Mouse (Mus musculus) testis, adult 2 months (tissue): ENCODE measurements at regions not wholly inside any gene's neighbourhood (a gene's known extent, or its start where the extent isn't known, plus 50 kb on each side); places are given as distances from the start of the nearest gene placed in this dataset.

ENCODE experiments used
- CTCF ChIP-seq: fragments of 200-500 bp; IDR thresholded peaks from 2 replicates; pipeline ENCODE4 v1.5.1; 2012; ENCODE audit warnings: low read depth, mild to moderate bottlenecking, inconsistent platforms, low read length, moderate library complexity; ENCODE audit not compliant: control insufficient read depth, insufficient read depth, insufficient replicate concordance
- POLR2A ChIP-seq: fragments of 200-500 bp; IDR thresholded peaks from 2 replicates; pipeline ENCODE4 v1.6.1; 2012; ENCODE audit warnings: low read depth, mild to moderate bottlenecking, inconsistent platforms, low read length, moderate library complexity; ENCODE audit not compliant: control insufficient read depth

DNA sequence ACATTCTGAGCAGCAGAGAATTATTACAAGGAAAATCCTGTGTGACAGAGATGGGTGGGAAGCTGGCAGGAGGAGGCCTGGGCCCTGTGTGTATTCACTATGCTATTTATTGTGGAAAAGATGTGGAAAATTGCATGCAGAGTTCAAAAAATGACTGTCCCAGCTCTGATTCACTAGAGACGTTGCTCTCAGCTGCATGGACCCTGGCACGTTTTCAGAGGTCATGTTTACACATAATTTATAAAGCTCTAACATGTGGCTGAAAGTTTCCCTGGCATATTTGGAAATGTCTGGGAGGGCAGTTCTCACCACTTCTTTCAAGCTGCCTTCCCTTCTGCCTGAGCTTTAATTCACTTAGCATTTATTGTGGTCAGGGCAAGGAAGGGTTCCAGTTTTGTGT is 73.6 kb downstream of the Bmp2 start:
- TF ChIP-seq POLR2A: no peak
- no peak for TF ChIP-seq CTCF
